Mouse (Mus musculus) cortical plate, adult 2 months (tissue): ENCODE measurements around the gene Primpol. TPM values are rescaled to one million over a fixed set of nuclear protein-coding genes. Genes with fewer than 3 reads are reported as not detected.
A peak's percentile ranks its signal among the peaks of the same experiment; 100 is the strongest.

Source experiments
- H3K27ac ChIP-seq: fragments of 200-500 bp; 2 replicates; pipeline ENCODE4 v1.5.1; 2012; ENCODE audit warnings: low read length, control low read depth, inconsistent platforms; ENCODE audit not compliant: insufficient read depth
- H3K4me1 ChIP-seq: fragments of 200-500 bp; 2 replicates; pipeline ENCODE4 v1.6.1; 2011; ENCODE audit warnings: low read length; ENCODE audit not compliant: control insufficient read depth, insufficient read depth
- H3K4me3 ChIP-seq: fragments of 200-500 bp; 2 replicates; pipeline ENCODE4 v1.5.1; 2011; ENCODE audit warnings: mild to moderate bottlenecking, low read length, control low read depth; ENCODE audit not compliant: insufficient read depth
- CTCF ChIP-seq: fragments of 200-500 bp; IDR thresholded peaks from 2 replicates; pipeline ENCODE4 v1.5.1; 2011; ENCODE audit warnings: mild to moderate bottlenecking, control low read depth, low read length; ENCODE audit not compliant: insufficient read depth; ENCODE audit errors: extremely low read depth
- POLR2A ChIP-seq: fragments of 200-500 bp; IDR thresholded peaks from 2 replicates; pipeline ENCODE4 v1.6.1; 2011; ENCODE audit warnings: mild to moderate bottlenecking, low read length, control low read depth; ENCODE audit not compliant: insufficient read depth; ENCODE audit errors: extremely low read depth
- polyA plus RNA-seq: library from polyadenylated mRNA; depleted of rRNA; stranded (reverse); fragments of >200 nt; gene quantifications from 2 replicates; pipeline ENCODE4 v1.2.3, GENCODE M21; 2012

The Primpol gene
- polyA plus RNA-seq, 1 experiment, result 1.9 TPM

GRCm38 (mm10) chr8:46627881-46628280 is 10.9 kb upstream of the Primpol start:
- TF ChIP-seq CTCF (no peak), POLR2A (no peak)
- Histone ChIP-seq H3K27ac (no peak overlapping the region), H3K4me3 (no peak overlapping the region), H3K4me1 (no peaks in the 10 kb centered on the region)

- TF ChIP-seq POLR2A (no peak), CTCF (no peak)
- no peak overlapping the region for H3K4me3 ChIP-seq
- H3K4me1 ChIP-seq, result no peaks in the 10 kb centered on the region
- no peak overlapping the region for H3K27ac ChIP-seq
These were observed 9.6 kb upstream of the Primpol start for GRCm38 (mm10) chr8:46626642-46627041.

- TF ChIP-seq POLR2A, result no peak
- TF ChIP-seq CTCF, result no peak
- Histone ChIP-seq H3K4me3 (no peak overlapping the region), H3K4me1 (no peaks in the 10 kb centered on the region), H3K27ac (no peak overlapping the region)
These were observed 8.2 kb upstream of the Primpol start for GRCm38 (mm10) chr8:46625166-46625565.

DNA sequence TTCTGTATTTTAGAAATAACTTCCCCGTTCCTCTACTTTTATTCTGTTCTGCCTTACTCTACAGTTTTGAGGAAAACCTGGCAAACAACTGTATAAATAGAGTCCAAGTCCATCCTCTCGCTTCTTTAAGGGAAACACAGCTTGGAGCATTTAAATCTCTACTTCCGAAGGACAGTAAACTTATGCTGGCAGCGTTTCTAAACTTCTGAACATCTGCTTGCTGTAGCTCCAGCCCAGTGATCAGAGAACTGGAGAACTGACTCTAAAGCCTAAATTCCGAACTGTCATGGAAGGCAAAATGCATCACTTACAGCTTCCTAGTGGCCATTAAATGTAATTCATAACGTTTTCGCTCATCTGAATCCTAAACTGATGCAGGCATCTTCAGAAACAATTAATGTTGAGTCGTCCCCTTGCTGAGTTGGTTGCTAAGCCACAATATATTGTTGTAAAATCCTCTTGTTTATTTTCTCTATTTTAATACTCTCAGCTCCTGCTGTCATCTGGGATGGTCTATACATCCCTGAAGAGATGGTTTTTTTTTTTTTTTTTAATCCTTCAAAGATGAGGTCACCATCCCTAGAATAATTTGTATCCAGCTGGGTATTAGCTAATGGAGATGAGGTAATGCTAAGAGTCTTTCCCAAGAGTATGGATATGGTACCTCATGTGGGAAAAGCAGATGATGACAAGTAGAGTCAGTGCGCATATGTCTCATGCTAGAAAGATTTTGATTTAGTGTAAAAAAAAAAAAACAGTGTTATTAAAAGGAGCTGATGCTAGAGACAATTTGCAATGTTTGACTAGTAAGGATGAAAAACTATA is 5.6 kb upstream of the Primpol start:
- H3K4me1 ChIP-seq, result no peaks in the 10 kb centered on the region
- TF ChIP-seq CTCF (no peak), POLR2A (no peak)
- no peak overlapping the region for H3K4me3 ChIP-seq
- no peak overlapping the region for H3K27ac ChIP-seq

GRCm38 (mm10) chr8:46618639-46619320 is 1.8 kb upstream of the Primpol start:
- Histone ChIP-seq H3K4me3 (peak overlapping the region; percentile 52), H3K4me1 (no peaks in the 10 kb centered on the region; the same call in 1 of the 2 replicates), H3K27ac (no peak overlapping the region)
- TF ChIP-seq CTCF (no peak), POLR2A (no peak)

DNA sequence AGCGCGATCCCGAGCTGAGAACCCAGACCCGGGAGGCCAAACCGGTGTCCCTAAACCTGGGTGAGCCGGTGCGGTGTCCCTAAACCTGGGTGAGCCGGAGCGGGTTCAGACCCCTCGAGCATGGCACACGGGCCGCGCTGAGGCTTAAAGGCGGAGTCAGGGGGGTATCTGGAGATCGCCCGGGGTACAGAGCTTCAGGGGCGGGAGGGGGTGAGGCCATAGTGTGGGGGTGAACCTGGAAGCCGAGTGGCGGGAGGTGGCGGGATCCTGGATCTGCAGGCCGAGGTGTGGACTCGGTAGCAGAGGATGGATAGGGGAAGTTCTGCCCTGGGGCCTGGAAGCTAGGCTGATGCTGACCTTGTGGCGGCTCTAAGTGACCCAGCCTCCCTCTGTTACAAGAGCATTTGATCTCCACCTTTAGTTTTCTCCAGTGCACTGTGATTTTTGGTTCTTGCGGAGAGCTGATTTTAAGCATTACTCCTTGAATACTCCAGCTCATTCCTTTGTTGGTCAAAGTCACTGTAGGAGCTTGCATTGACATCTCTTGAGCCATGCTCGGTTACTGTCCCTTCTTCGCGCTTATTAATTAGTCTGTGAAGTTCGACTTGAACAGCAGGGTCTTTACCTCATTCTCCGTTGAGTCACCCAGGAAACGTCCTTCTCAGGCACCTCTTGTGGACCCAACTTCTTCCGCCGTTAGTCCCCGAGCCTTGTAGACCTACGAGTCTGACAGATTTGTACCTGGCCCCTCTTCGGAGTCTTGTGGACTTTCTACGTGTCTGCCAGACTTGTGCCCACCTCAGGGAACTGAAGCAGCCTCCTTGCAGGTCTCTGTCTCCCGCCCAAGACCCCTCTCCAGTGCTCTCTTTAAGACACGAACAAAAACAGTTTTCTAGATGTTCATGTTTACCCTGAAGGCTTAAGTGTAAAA is 943 bp upstream of the Primpol start:
- Histone ChIP-seq H3K4me1 (peaks cover 2% of the 10 kb centered on the region), H3K27ac (no peak overlapping the region), H3K4me3 (peak overlapping the region; percentile 52)
- TF ChIP-seq CTCF, result no peak
- TF ChIP-seq POLR2A, result no peak

GRCm38 (mm10) chr8:46615936-46616335 is 1.1 kb downstream of the Primpol start:
- no peak for TF ChIP-seq POLR2A
- no peak for TF ChIP-seq CTCF

DNA sequence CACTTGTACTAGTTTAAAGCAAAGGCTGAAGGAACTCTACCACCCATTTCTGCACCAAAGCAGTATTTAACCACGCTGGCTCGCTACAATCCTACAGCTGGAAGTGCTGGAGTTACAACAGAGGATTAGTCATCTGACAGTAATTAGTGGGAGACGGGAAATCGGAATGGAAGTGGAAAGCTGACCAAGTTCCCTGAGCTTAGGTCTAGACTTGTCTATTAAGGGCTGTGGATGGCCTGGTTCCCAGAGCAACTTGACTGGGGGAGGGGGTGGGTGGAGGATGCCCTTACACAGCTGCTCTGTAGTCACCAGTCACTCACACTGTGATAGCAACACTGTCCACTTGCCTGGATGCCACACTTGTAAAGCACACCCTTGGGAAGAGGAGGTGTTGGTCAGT is 3.6 kb downstream of the Primpol start:
- H3K27ac ChIP-seq, result no peak overlapping the region
- no peak for TF ChIP-seq POLR2A
- no peak for TF ChIP-seq CTCF
- H3K4me1 ChIP-seq, result peaks cover 2% of the 10 kb centered on the region
- no peak overlapping the region for H3K4me3 ChIP-seq

More at GRCm38 (mm10) chr8:46615936-46616335, 1.1 kb downstream of the Primpol start:
- no peak overlapping the region for H3K4me3 ChIP-seq
- H3K4me1 ChIP-seq, result peaks cover 2% of the 10 kb centered on the region
- no peak overlapping the region for H3K27ac ChIP-seq

- no peak for TF ChIP-seq POLR2A
- no peak for TF ChIP-seq CTCF
- Histone ChIP-seq H3K27ac (no peak overlapping the region), H3K4me1 (peaks cover 2% of the 10 kb centered on the region), H3K4me3 (no peak overlapping the region)
These were observed 4.1 kb downstream of the Primpol start for GRCm38 (mm10) chr8:46612913-46613312.
